Mouse (Mus musculus) CH12.LX (cell line): Measurements from ENCODE around the gene Awat2. TPM values are rescaled to one million over a fixed set of nuclear protein-coding genes. Genes with fewer than 3 reads are reported as not detected.
"Not testable (repeated sequence)": the region's sequence is repeated elsewhere in the genome, so short reads cannot be mapped to it uniquely, and the experiment has no call there.

ENCODE experiments used
- DNase-seq: peaks from one replicate; pipeline ENCODE4 v3.0.0-alpha.2; 2013; ENCODE audit errors: extremely low read depth
- H3K27ac ChIP-seq: 2 replicates; pipeline ENCODE4 v1.5.1; 2012; ENCODE audit warnings: low read depth, mild to moderate bottlenecking, control low read depth, moderate library complexity; ENCODE audit not compliant: insufficient read depth
- H3K27me3 ChIP-seq: replicated peaks from 2 replicates; pipeline ENCODE3; 2012; ENCODE audit warnings: inconsistent platforms
- H3K36me3 ChIP-seq, 2 experiments: replicated peaks in 1 of 2; 2 replicates each; pipeline versions ENCODE3 to v1.6.1; 2012; ENCODE audit warnings: inconsistent platforms in 1 of 2, low read length in 1 of 2, mild to moderate bottlenecking in 1 of 2, mixed read lengths in 1 of 2, moderate library complexity in 1 of 2; ENCODE audit not compliant: control insufficient read depth in 1 of 2, insufficient read depth in 1 of 2
- H3K4me1 ChIP-seq, 2 experiments: 2 replicates each; pipeline ENCODE4 v1.6.1; 2012; ENCODE audit warnings: inconsistent platforms in 1 of 2, moderate library complexity in 1 of 2; ENCODE audit not compliant: insufficient read depth in 2 of 2, control insufficient read depth in 1 of 2
- H3K4me2 ChIP-seq: 2 replicates; pipeline ENCODE4 v1.6.1; 2012; ENCODE audit warnings: low read depth, mild to moderate bottlenecking, control low read depth; ENCODE audit not compliant: poor library complexity, insufficient read depth, severe bottlenecking
- H3K4me3 ChIP-seq, 3 experiments: fragments of 150-350 bp in 1 of 3; sonication (generic) in 1 of 3; replicated peaks in 1 of 3; 2 replicates each; pipeline versions ENCODE3 to v1.5.1; 2011 to 2012; ENCODE audit warnings: low read depth in 2 of 3, low read length in 2 of 3, mild to moderate bottlenecking in 2 of 3, moderate library complexity in 2 of 3, control low read depth in 1 of 3, improper control_type of control experiment in 1 of 3, inconsistent platforms in 1 of 3, mixed read lengths in 1 of 3; ENCODE audit not compliant: poor library complexity in 1 of 3
- H3K79me2 ChIP-seq: replicated peaks from 2 replicates; pipeline ENCODE4 v1.6.1; 2012; ENCODE audit warnings: mild to moderate bottlenecking, moderate library complexity; ENCODE audit not compliant: control insufficient read depth, poor library complexity, insufficient read depth, severe bottlenecking; ENCODE audit errors: extremely low read depth
- H3K9ac ChIP-seq: 2 replicates; pipeline ENCODE4 v1.6.1; 2012; ENCODE audit warnings: low read depth, mild to moderate bottlenecking, control low read depth, moderate library complexity; ENCODE audit not compliant: insufficient read depth
- H3K9me3 ChIP-seq: replicated peaks from 2 replicates; pipeline ENCODE3; 2012; ENCODE audit warnings: low read length, inconsistent platforms, mixed read lengths
- CHD1 ChIP-seq: IDR thresholded peaks from 2 replicates; pipeline ENCODE4 v1.6.1; 2012; ENCODE audit warnings: low read depth, low read length, improper control_type of control experiment, inconsistent platforms
- CTCF ChIP-seq, 2 experiments: IDR thresholded peaks in 1 of 2; conservative IDR thresholded peaks in 1 of 2; 2 replicates each; pipeline ENCODE4 v1.5.1; 2011 to 2012; ENCODE audit warnings: low read depth in 2 of 2, low read length in 2 of 2, improper control_type of control experiment in 1 of 2, inconsistent platforms in 1 of 2, mild to moderate bottlenecking in 1 of 2, moderate library complexity in 1 of 2
- E2F4 ChIP-seq: IDR thresholded peaks from 2 replicates; pipeline ENCODE4 v1.6.1; 2011; ENCODE audit warnings: low read depth, low read length, improper control_type of control experiment; ENCODE audit not compliant: insufficient replicate concordance
- ELF1 ChIP-seq: IDR thresholded peaks from 2 replicates; pipeline ENCODE4 v1.6.1; 2014; ENCODE audit warnings: low read depth, mild to moderate bottlenecking, inconsistent platforms, low read length, improper control_type of control experiment
- ETS1 ChIP-seq: conservative IDR thresholded peaks from 2 replicates; pipeline ENCODE4 v1.6.1; 2012; ENCODE audit warnings: low read depth, mild to moderate bottlenecking, inconsistent platforms, low read length, improper control_type of control experiment, moderate library complexity
- GABPA ChIP-seq: IDR thresholded peaks from 2 replicates; pipeline ENCODE4 v1.6.1; 2012; ENCODE audit warnings: low read depth, low read length, improper control_type of control experiment, inconsistent platforms; ENCODE audit not compliant: insufficient replicate concordance
- HCFC1 ChIP-seq: IDR thresholded peaks from 2 replicates; pipeline ENCODE4 v1.6.1; 2012; ENCODE audit warnings: low read depth, mild to moderate bottlenecking, inconsistent platforms, low read length, improper control_type of control experiment
- IRF4 ChIP-seq: IDR thresholded peaks from 2 replicates; pipeline ENCODE4 v1.6.1; 2014; ENCODE audit warnings: low read depth, mild to moderate bottlenecking, inconsistent platforms, low read length, improper control_type of control experiment
- JUND ChIP-seq: conservative IDR thresholded peaks from 2 replicates; pipeline ENCODE4 v1.6.1; 2011; ENCODE audit warnings: low read depth, low read length, improper control_type of control experiment
- KAT2A ChIP-seq: IDR thresholded peaks from 2 replicates; pipeline ENCODE4 v1.6.1; 2012; ENCODE audit warnings: low read length, improper control_type of control experiment, inconsistent platforms; ENCODE audit not compliant: insufficient replicate concordance
- POLR2AphosphoS2 ChIP-seq: IDR thresholded peaks from 2 replicates; pipeline ENCODE4 v1.6.1; 2011; ENCODE audit warnings: low read depth, low read length, improper control_type of control experiment
- RAD21 ChIP-seq: IDR thresholded peaks from 2 replicates; pipeline ENCODE4 v1.6.1; 2011; ENCODE audit warnings: low read depth, mild to moderate bottlenecking, low read length, improper control_type of control experiment, moderate library complexity
- SMC3 ChIP-seq: IDR thresholded peaks from 2 replicates; pipeline ENCODE4 v1.6.1; 2011; ENCODE audit warnings: low read depth, low read length, improper control_type of control experiment
- TCF12 ChIP-seq: IDR thresholded peaks from 2 replicates; pipeline ENCODE4 v1.6.1; 2014; ENCODE audit warnings: low read depth, mild to moderate bottlenecking, inconsistent platforms, low read length, improper control_type of control experiment
- UBTF ChIP-seq: IDR thresholded peaks from 2 replicates; pipeline ENCODE4 v1.6.1; 2012; ENCODE audit warnings: low read depth, mild to moderate bottlenecking, inconsistent platforms, low read length, improper control_type of control experiment, moderate library complexity
- USF2 ChIP-seq: conservative IDR thresholded peaks from 2 replicates; pipeline ENCODE4 v1.6.1; 2011; ENCODE audit warnings: low read depth, low read length, improper control_type of control experiment
- ZC3H11A ChIP-seq: IDR thresholded peaks from 2 replicates; pipeline ENCODE4 v1.6.1; 2012; ENCODE audit warnings: low read depth, mild to moderate bottlenecking, inconsistent platforms, low read length, improper control_type of control experiment
- dilution Hi-C: fragments of 300-500 bp; cut with MboI; formaldehyde crosslinking; loops from 2 replicates; pipeline ENCODE4 v1.14.3; 2020; ENCODE audit warnings: low sequenced_read_pairs; ENCODE audit not compliant: extremely low pct_unique_long_range_greater_than_20kb, extremely low pct_ligation_motif_present
- in situ Hi-C: fragments of 300-500 bp; cut with MboI; formaldehyde crosslinking; loops from 3 replicates; pipeline ENCODE4 v1.14.3; 2019; ENCODE audit warnings: low sequenced_read_pairs, low pct_ligation_motif_present, low pct_unique_long_range_greater_than_20kb, mixed read lengths
- polyA plus RNA-seq: library from polyadenylated mRNA; unstranded; fragments of >175 nt; gene quantifications from 2 replicates; pipeline ENCODE4 v1.2.1, GENCODE M21; 2012; ENCODE audit warnings: low read depth; ENCODE audit not compliant: insufficient read length
- total RNA-seq, 2 experiments: library from RNA; depleted of rRNA; stranded (reverse); fragments of 300-350 nt in 1 of 2; fragments of >200 nt in 1 of 2; gene quantifications; 2 replicates each; pipeline ENCODE4 v1.2.3; 2012 to 2014

The Awat2 gene
- total RNA-seq (2012; rRNA removed) (0.92 and 1.1 TPM in 2 replicates), total RNA-seq (2014; rRNA removed) (1.0 and 2.0 TPM in 2 replicates), polyA plus RNA-seq (0.50 and 0.67 TPM in 2 replicates)

- dilution Hi-C loops, in situ Hi-C loops: not testable (repeated sequence)
These were observed at the start of gene Awat2 for GRCm38 (mm10) chrX:100442617-100443016. TSS of gene Awat2 (minus strand) at chrX:100442717.

GRCm38 (mm10) chrX:100480317-100480716 lies 37.8 kb upstream of the Awat2 start:
- H3K4me3 ChIP-seq: no peak overlapping the region
- H3K9ac ChIP-seq: no peak overlapping the region; the same call in 1 of the 2 replicates
- in situ Hi-C loops (no loop called here), dilution Hi-C loops (no loop called here)
- no peaks in the 10 kb centered on the region for H3K9me3 ChIP-seq
- peaks cover 3 to 20% of the 10 kb centered on the region in 2 experiments; a peak in 2 of 4 replicates for H3K4me1 ChIP-seq
- H3K36me3 ChIP-seq: no peaks in the 10 kb centered on the region
- 0 out of 2 replicates have a peak overlapping the region, but pooled peaks have one; percentile 24 for H3K4me2 ChIP-seq
- TF ChIP-seq KAT2A (no peak), IRF4 (no peak), CTCF (conservative IDR thresholded peaks at IDR 0.05 in 1 of 2, IDR thresholded peaks at IDR 0.05 in 1 of 2; ENCODE audit: low read depth in 2 of 2, low read length in 2 of 2) (peak in 1 of 2 experiments; percentile 77; a peak in 2 of 4 replicates), CHD1 (no peak), POLR2AphosphoS2 (no peak), ELF1 (no peak), RAD21 (peak; percentile 83), GABPA (no peak), HCFC1 (no peak), ETS1 (no peak), JUND (no peak), E2F4 (no peak), UBTF (no peak), USF2 (no peak), ZC3H11A (no peak), SMC3 (peak; percentile 79), TCF12 (no peak)
- no peaks in the 10 kb centered on the region for H3K79me2 ChIP-seq
- H3K27me3 ChIP-seq: no peaks in the 10 kb centered on the region
- no peak overlapping the region for H3K27ac ChIP-seq
- peak; percentile 70 for DNase-seq

More at GRCm38 (mm10) chrX:100442617-100443016, at the start of gene Awat2:
- not testable (repeated sequence) for H3K36me3 ChIP-seq, H3K9ac ChIP-seq, H3K27ac ChIP-seq, H3K4me3 ChIP-seq, H3K4me2 ChIP-seq, H3K79me2 ChIP-seq, H3K9me3 ChIP-seq, DNase-seq, H3K4me1 ChIP-seq, H3K27me3 ChIP-seq
